25 mouse cellular contexts compared by ENCODE assay signal in genomic region chr10:15243460-15243859, GRCm38 (mm10).
"Had no signal": no experiment of that assay in that cellular context is flagged by ENCODE, and none has a peak within 500 bp of the region (broad histone marks: within the 10 kb centered on the region; RNA-seq: fewer than 3 reads in every experiment).

No protein-coding gene starts in this region.

- H3K4me3 ChIP-seq: gastrocnemius, adult 2 months; hindbrain, embryonic 10.5 days; hindbrain, embryonic 12.5 days; intestine, embryonic 15.5 days; kidney, embryonic 15.5 days; layer of hippocampus, adult 2 months; left cerebral cortex, adult 2 months; limb, embryonic 10.5 days; limb, embryonic 12.5 days had no signal

- H3K36me3 ChIP-seq: hindbrain, embryonic 10.5 days; hindbrain, embryonic 12.5 days; intestine, embryonic 15.5 days; kidney, embryonic 15.5 days; limb, embryonic 10.5 days; limb, embryonic 12.5 days had no signal

- H3K9ac ChIP-seq: hindbrain, embryonic 12.5 days; hindbrain, embryonic 14.5 days; intestine, embryonic 15.5 days; kidney, embryonic 15.5 days; limb, embryonic 12.5 days had no signal

- H3K27me3 ChIP-seq: hindbrain, embryonic 12.5 days; intestine, embryonic 15.5 days; kidney, embryonic 15.5 days; limb, embryonic 12.5 days had no signal

- H3K9me3 ChIP-seq: hindbrain, embryonic 10.5 days; hindbrain, embryonic 12.5 days; intestine, embryonic 15.5 days; kidney, embryonic 15.5 days; limb, embryonic 10.5 days; limb, embryonic 12.5 days had no signal

- DNase-seq: gastrocnemius, adult 2 months; gastrocnemius, postnatal 10 days; gastrocnemius, postnatal 25 days; heart, adult 18-20 months; heart, postnatal 4 days; kidney, adult 18-20 months; kidney, adult 9 months; kidney, postnatal 10 days; kidney, postnatal 25 days; kidney, postnatal 4 days; liver had no signal

- H3K4me1 ChIP-seq: hindbrain, embryonic 10.5 days; hindbrain, embryonic 12.5 days; intestine, embryonic 15.5 days; kidney, embryonic 15.5 days; limb, embryonic 10.5 days; limb, embryonic 12.5 days had no signal

- H3K4me2 ChIP-seq: heart, embryonic 11.5 days; hindbrain, embryonic 12.5 days; hindbrain, embryonic 14.5 days; intestine, embryonic 15.5 days; kidney, embryonic 15.5 days; limb, embryonic 12.5 days; liver, embryonic 11.5 days had no signal

- H3K27ac ChIP-seq: gastrocnemius, adult 2 months; hindbrain, embryonic 10.5 days; hindbrain, embryonic 12.5 days; hindbrain, embryonic 14.5 days; intestine, embryonic 15.5 days; kidney, embryonic 15.5 days; layer of hippocampus, adult 2 months; left cerebral cortex, adult 2 months; limb, embryonic 10.5 days; limb, embryonic 12.5 days had no signal

- ATAC-seq: hindbrain, embryonic 16.5 days; inflammation-experienced regulatory T-cells, adult 6 months; intestine, embryonic 15.5 days; intestine, postnatal 0 days had no signal
